Mouse (Mus musculus): ENCODE results near the gene Dcxr. TPM values are rescaled to one million over a fixed set of nuclear protein-coding genes. Genes with fewer than 3 reads are reported as not detected.

Gene Dcxr
- total and polyA plus RNA-seq, 3 experiments, result 12.2 to 14.1 TPM; not detected in 1

DNA sequence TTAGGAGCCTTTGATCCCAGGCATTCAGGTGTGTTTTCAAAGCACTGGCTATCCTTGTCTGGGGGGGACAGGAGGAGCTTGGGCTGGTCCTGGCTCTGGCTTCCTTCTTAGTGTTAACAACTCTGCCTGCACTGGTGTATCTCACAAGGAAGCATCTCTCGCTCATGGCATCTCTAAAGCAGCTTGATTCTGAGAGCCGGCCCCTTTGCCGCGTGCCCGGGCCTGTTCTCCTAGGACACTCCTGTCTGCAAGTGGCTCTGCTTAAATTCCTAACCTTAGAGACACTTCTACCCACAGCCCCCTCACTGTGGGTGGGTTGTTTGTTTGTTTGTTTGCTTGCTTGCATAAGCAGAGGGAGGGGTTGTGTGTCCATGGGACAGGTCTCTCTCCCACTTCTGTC lies 19.1 kb downstream of the Dcxr start:
- TF ChIP-seq BHLHE40 (IDR thresholded peaks at IDR 0.05; ENCODE audit: borderline replicate concordance, low read depth, low read length), result no peak
- TF ChIP-seq ZNF384 (IDR thresholded peaks at IDR 0.05; ENCODE audit: low read depth, low read length), result no peak
- no peak for TF ChIP-seq KAT2A (conservative IDR thresholded peaks at IDR 0.05; ENCODE audit: low read depth, low read length)
- TF ChIP-seq NRF1 (IDR thresholded peaks at IDR 0.05; ENCODE audit: insufficient read depth, low read depth, low read length, poor library complexity, severe bottlenecking), result no peak
- no peak for TF ChIP-seq RCOR1 (IDR thresholded peaks at IDR 0.05; ENCODE audit: low read depth, low read length)
- no peak for TF ChIP-seq NELFE (IDR thresholded peaks at IDR 0.05; ENCODE audit: low read depth, low read length)
- TF ChIP-seq MAX (IDR thresholded peaks at IDR 0.05; ENCODE audit: low read length), result no peak
- TF ChIP-seq MAFK (IDR thresholded peaks at IDR 0.05; ENCODE audit: borderline replicate concordance, low read depth, low read length), result no peak
- TF ChIP-seq ZMIZ1 (IDR thresholded peaks at IDR 0.05; ENCODE audit: low read depth, low read length), result no peak
- no peak for TF ChIP-seq EP300 (IDR thresholded peaks at IDR 0.05; ENCODE audit: low read depth in 1 of 2, low read length in 2 of 2)
- no peak overlapping the region for H3K9ac ChIP-seq (ENCODE audit: control insufficient read depth, low read depth, low read length, poor library complexity, severe bottlenecking)
- no peaks in the 10 kb centered on the region for H3K36me3 ChIP-seq (ENCODE audit: control insufficient read depth in 1 of 2, insufficient read depth in 2 of 2, low read length in 2 of 2)
- H3K27ac ChIP-seq (ENCODE audit: control insufficient read depth, low read depth, low read length), result no peak overlapping the region
- H3K4me3 ChIP-seq (ENCODE audit: control insufficient read depth in 1 of 2, insufficient read depth in 1 of 2, low read depth in 2 of 2, low read length in 2 of 2), result no peak overlapping the region
- no peak for DNase-seq (ENCODE audit: low read depth, low spot score)
- H3K4me1 ChIP-seq (ENCODE audit: control insufficient read depth in 1 of 2, insufficient read depth in 2 of 2, low read length in 2 of 2), result no peaks in the 10 kb centered on the region
- H3K27me3 ChIP-seq (ENCODE audit: control insufficient read depth in 1 of 2, insufficient read depth in 2 of 2, low read length in 2 of 2), result no peaks in the 10 kb centered on the region
- H3K79me2 ChIP-seq (ENCODE audit: control insufficient read depth, insufficient read depth, low read length, poor library complexity), result peaks cover 2% of the 10 kb centered on the region
- H3K9me3 ChIP-seq (replicated peaks; ENCODE audit: insufficient read depth, low read length), result no peaks in the 10 kb centered on the region

DNA sequence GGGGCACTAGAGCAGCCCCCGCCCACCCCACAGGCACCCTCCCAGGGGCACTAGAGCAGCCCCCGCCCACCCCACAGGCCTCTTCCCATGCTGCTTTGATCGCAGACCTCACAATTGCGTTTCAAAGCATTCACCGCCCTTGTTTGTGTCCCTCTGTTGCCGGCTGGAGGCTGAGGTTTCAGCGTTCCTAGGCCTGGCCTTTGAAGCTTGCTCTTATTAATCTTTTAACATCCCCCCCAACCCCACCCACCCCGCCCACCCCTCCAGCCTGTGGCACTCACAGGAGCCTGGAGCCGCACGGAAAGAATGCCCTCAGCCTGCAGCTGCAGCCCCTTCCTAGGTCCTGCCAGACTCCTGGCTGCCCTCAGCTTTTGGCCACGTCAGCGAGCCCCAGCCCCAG lies 19.9 kb downstream of the Dcxr start:
- H3K9me3 ChIP-seq (replicated peaks; ENCODE audit: insufficient read depth, low read length), result no peaks in the 10 kb centered on the region
- no peaks in the 10 kb centered on the region for H3K4me1 ChIP-seq (ENCODE audit: control insufficient read depth in 1 of 2, insufficient read depth in 2 of 2, low read length in 2 of 2)
- no peaks in the 10 kb centered on the region for H3K27me3 ChIP-seq (ENCODE audit: control insufficient read depth in 1 of 2, insufficient read depth in 2 of 2, low read length in 2 of 2)
- no peak for TF ChIP-seq RAD21 (IDR thresholded peaks at IDR 0.05; ENCODE audit: low read depth, low read length)
- TF ChIP-seq NRF1 (IDR thresholded peaks at IDR 0.05; ENCODE audit: insufficient read depth, low read depth, low read length, poor library complexity, severe bottlenecking), result no peak
- TF ChIP-seq USF1 (IDR thresholded peaks at IDR 0.05; ENCODE audit: low read depth, low read length), result no peak
- no peak for TF ChIP-seq SIN3A (IDR thresholded peaks at IDR 0.05; ENCODE audit: low read length)
- no peak for TF ChIP-seq POLR2A (IDR thresholded peaks at IDR 0.05; ENCODE audit: control insufficient read depth in 1 of 2, insufficient read depth in 1 of 2, low read depth in 1 of 2, low read length in 2 of 2, poor library complexity in 1 of 2)
- no peak overlapping the region for H3K9ac ChIP-seq (ENCODE audit: control insufficient read depth, low read depth, low read length, poor library complexity, severe bottlenecking)
- H3K36me3 ChIP-seq (ENCODE audit: control insufficient read depth in 1 of 2, insufficient read depth in 2 of 2, low read length in 2 of 2), result no peaks in the 10 kb centered on the region; a peak in 1 of 4 replicates
- no peak overlapping the region for H3K27ac ChIP-seq (ENCODE audit: control insufficient read depth, low read depth, low read length)
- no peak for DNase-seq (ENCODE audit: low read depth, low spot score)
- H3K79me2 ChIP-seq (ENCODE audit: control insufficient read depth, insufficient read depth, low read length, poor library complexity), result no peaks in the 10 kb centered on the region
- H3K4me3 ChIP-seq (ENCODE audit: control insufficient read depth in 1 of 2, insufficient read depth in 1 of 2, low read depth in 2 of 2, low read length in 2 of 2), result no peak overlapping the region

DNA sequence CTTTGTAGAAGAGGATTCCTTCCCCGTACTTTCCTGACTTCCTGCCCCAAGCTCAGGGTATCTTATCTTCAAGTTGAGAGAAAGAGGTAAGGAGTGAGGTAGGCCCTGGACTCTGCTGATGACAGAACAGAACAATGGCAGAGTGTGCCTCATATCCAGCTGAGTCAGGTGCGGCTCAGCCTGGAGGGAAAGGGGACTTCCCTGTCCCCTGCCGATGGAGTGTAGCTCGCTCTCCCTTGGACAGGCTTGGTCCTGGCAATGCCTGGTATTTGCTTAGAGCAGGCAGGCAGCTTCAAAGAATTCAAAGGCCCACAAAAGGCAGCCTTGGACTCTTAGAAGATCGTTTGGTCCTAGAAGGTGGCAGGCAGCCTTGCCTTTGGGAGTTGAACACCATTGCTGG lies 21.0 kb downstream of the Dcxr start:
- TF ChIP-seq CHD2 (IDR thresholded peaks at IDR 0.05; ENCODE audit: low read length), result no peak
- TF ChIP-seq USF1 (IDR thresholded peaks at IDR 0.05; ENCODE audit: low read depth, low read length), result no peak
- no peaks in the 10 kb centered on the region for H3K4me1 ChIP-seq (ENCODE audit: control insufficient read depth in 1 of 2, insufficient read depth in 2 of 2, low read length in 2 of 2)
- H3K27me3 ChIP-seq (ENCODE audit: control insufficient read depth in 1 of 2, insufficient read depth in 2 of 2, low read length in 2 of 2), result no peaks in the 10 kb centered on the region
- no peak for DNase-seq (ENCODE audit: low read depth, low spot score)
- H3K36me3 ChIP-seq (ENCODE audit: control insufficient read depth in 1 of 2, insufficient read depth in 2 of 2, low read length in 2 of 2), result no peaks in the 10 kb centered on the region; a peak in 1 of 4 replicates
- no peak overlapping the region for H3K4me3 ChIP-seq (ENCODE audit: control insufficient read depth in 1 of 2, insufficient read depth in 1 of 2, low read depth in 2 of 2, low read length in 2 of 2)
- no peaks in the 10 kb centered on the region for H3K9me3 ChIP-seq (replicated peaks; ENCODE audit: insufficient read depth, low read length)
- no peak overlapping the region for H3K9ac ChIP-seq (ENCODE audit: control insufficient read depth, low read depth, low read length, poor library complexity, severe bottlenecking)
- no peaks in the 10 kb centered on the region for H3K79me2 ChIP-seq (ENCODE audit: control insufficient read depth, insufficient read depth, low read length, poor library complexity)
- H3K27ac ChIP-seq (ENCODE audit: control insufficient read depth, low read depth, low read length), result no peak overlapping the region

Data from MEL (cell line).